Mouse (Mus musculus) heart, adult 9 months (tissue): Measurements from ENCODE around the gene Arap1.

Source experiments
- DNase-seq, 2 experiments: peaks; one replicate each; pipeline ENCODE4 v3.0.0; 2022; ENCODE audit warnings: low spot score in 2 of 2

The Arap1 gene

DNA sequence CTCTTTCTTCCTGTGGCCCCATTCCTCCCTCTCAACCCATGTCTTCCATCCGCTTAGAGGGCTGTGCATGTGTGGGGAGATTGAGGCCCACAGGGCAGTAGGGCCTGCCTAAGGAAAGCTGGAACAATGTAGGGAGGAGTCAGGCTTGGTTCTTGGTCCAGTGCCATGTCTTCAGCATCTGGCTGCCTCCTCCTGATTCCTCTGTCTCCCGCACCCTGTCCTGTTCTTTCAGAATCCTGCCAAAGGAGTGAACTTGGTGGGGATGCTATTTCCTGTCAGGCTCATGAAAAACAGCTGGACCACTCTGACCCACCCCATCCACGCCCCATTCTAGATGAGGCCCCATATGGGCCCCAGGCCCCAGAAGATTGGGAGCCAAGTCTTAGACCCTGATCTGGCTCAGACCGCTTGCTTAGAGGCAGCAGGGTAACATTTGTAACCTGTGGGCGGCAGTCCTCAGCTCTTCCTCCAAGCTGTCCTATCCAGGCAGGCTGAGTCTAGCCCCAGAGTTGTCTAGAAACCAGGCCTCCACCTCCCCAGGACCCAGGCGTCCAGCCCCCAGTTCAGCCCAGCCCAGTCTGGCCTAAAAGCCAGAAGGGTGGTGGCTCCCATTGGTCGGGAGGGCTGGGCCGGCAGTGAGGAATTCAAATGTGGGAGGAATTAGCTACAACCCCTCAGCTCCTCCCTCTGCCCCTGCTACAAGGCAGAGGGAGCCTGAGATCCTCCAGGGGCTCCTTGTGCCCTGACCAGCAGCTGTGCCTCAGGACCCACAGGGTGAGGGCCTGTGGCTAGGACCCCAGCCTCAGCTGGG is 46.0 kb downstream of the Arap1 start:
- peak; percentile 86 to 88 for DNase-seq

- no peak for DNase-seq
These were observed 46.7 kb downstream of the Arap1 start for GRCm38 (mm10) chr7:101394569-101394968.

- peak in 1 of 2 experiments; percentile 61 for DNase-seq
These were observed 47.6 kb downstream of the Arap1 start for GRCm38 (mm10) chr7:101395471-101395870.

DNA sequence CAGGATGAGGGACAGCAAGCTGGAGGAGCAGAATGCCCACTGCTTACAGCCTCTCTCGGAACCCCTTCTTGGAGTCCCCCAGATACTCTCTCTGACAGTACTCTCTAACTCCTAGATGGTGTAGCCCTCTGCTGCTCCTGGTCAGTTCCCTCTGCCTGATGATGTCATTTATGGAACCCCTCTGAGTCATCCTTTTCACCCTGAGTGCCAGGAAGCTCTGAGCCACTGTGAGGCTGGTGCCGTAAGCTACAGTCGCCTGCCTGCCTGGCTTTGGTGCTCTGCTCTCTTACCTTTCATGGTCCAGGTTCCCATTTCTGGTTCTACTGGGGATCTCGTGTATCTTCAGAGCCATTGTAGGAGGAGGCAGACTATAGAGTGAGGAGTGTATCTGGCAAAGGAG is 49.3 kb downstream of the Arap1 start:
- no peak for DNase-seq

- DNase-seq, result no peak
These were observed 53.6 kb downstream of the Arap1 start for GRCm38 (mm10) chr7:101401510-101401909.

- DNase-seq, result no peak
These were observed 56.0 kb downstream of the Arap1 start for GRCm38 (mm10) chr7:101403831-101404230.

DNA sequence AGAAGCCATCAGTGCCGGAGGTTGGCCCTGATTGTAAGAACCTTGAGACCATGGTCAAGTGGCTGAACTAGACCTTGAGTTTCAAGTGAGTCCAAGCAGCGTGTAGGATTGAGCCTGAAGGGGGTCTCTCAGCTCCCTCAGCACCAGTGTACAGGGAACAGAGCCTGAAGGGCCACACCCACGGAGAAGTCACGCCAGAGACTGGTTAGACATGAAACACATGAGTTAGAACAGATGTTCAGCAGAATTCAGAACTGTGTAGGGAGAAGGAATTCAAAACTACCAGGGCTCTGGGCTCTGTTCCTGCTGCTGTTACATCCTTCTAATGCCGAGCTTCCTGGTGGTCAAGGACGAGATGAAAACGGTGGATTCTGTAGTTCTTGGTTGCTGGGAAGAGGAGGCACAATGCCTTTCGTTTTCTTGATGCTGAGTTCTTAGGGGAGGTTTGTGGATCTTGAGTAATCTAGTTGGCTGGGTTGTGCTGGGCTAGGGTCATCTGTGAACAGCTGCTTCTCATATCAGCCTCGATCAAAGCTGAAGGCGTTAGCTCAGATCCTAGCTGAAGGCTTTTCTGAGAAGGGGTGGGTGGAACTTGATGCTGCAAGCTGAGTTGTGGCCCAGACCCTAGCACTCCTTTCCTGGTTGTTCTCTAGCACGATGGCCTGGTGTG is 62.5 kb downstream of the Arap1 start, which contains the start of gene Gm45837:
Gene Gm45837 (plus strand): TSS at position 620 of the 670 bp plus-strand sequence.
- no peak for DNase-seq

DNA sequence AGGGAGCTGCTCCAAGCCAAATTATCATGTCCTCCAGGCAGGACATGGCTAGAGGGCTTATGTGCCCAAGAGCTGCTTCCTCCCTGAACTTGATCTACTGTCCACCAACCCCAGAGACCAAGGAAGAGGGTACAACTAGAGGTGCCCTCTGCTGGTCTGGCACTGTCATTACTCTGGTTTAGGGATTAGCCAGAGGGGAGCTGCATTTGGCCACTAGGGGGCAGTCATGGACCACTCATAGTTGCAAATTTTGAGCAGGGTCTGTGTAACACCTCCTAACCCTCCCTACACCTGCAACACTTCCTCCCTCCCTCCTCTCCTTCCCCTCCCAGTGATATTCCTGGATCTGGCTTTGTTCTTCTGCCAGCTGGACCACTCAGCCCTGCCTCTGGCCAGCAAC is 64.9 kb downstream of the Arap1 start:
- DNase-seq, result peak; percentile 72 to 79

GRCm38 (mm10) chr7:101414209-101414608 is 66.3 kb downstream of the Arap1 start:
- no peak for DNase-seq

- DNase-seq, result no peak
These were observed 67.0 kb downstream of the Arap1 start for GRCm38 (mm10) chr7:101414661-101415511.

- DNase-seq, result no peak
These were observed 67.7 kb downstream of the Arap1 start for GRCm38 (mm10) chr7:101415512-101416100.

GRCm38 (mm10) chr7:101416391-101416790 is 68.5 kb downstream of the Arap1 start:
- no peak for DNase-seq

- DNase-seq, result no peak
These were observed 71.3 kb downstream of the Arap1 start for GRCm38 (mm10) chr7:101419013-101419770.

- no peak for DNase-seq
These were observed 73.7 kb downstream of the Arap1 start, which contains the start of gene Pde2a for GRCm38 (mm10) chr7:101421529-101421928. Pde2a (plus strand) TSS chr7:101421691.

- no peak for DNase-seq
These were observed 74.2 kb downstream of the Arap1 start for GRCm38 (mm10) chr7:101422069-101422468.

DNA sequence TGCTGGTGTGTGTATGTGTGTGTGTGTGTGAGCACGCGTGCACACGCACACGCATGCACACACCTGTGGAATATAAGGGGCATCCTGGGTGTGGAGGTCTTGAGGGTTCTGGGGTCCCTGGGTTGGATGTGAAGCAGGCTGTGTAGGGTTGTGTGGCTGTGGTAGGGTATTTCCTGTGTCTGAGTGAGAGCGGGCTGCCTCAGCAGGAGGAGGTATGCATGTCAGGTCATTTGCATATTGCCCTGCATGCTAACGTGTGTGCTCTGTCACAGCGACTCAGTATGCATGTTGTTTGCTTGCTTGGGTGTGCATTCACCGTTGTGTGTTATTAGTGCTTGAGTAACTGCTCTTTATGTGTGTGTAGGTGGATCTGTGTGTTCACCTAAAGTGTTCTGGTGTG is 74.8 kb downstream of the Arap1 start:
- no peak for DNase-seq

- no peak for DNase-seq
These were observed 76.1 kb downstream of the Arap1 start for GRCm38 (mm10) chr7:101423970-101424369.

GRCm38 (mm10) chr7:101426692-101427091 is 78.8 kb downstream of the Arap1 start:
- no peak for DNase-seq

DNA sequence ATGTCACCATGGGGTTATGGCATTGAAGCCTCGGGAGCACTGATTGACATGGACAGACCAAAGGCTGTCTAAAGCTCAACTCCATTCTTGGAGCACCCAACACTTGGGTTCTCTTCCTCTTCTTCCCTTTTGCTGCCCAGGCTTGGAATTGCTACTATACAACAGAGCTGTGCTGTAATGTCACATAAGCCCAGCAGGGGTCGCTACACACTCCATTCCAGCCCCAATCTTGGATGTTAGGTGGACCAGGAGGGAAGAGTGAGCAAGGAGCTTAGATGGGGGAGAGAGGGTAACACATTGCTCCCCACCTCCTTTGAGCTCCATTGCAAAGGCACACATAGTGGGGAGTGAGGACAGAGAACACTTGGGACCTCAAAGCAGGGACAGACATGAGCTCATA is 79.9 kb downstream of the Arap1 start:
- no peak for DNase-seq

DNA sequence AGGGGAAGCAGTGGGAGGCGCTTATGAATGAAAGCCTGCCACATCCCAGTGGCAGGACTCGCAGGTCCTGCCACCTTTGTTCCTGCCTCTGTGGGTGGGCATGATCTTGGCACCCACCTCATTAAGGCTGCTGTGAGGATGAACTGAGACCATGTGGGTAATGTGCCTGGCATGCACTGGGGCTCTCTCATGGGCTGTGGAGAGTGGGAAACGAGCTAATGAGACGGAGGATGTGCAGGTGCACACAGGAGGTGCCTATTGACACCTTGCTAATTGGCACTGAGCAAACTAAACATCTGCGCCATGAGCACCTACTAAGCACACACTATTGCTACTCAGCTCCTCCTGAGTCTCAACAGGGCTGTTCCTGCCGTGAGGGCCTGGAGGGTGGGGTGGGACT is 87.2 kb downstream of the Arap1 start:
- no peak for DNase-seq

- no peak for DNase-seq
These were observed 90.0 kb downstream of the Arap1 start for GRCm38 (mm10) chr7:101437876-101438275.
